Mouse (Mus musculus): ENCODE data around the gene Nr1d1.
A peak's percentile ranks its signal among the peaks of the same experiment; 100 is the strongest.

The Nr1d1 gene

GRCm38 (mm10) chr11:98770096-98770975 is 4.8 kb downstream of the Nr1d1 start:
- DNase-seq (ENCODE audit: low read depth, low spot score) = no peak

DNA sequence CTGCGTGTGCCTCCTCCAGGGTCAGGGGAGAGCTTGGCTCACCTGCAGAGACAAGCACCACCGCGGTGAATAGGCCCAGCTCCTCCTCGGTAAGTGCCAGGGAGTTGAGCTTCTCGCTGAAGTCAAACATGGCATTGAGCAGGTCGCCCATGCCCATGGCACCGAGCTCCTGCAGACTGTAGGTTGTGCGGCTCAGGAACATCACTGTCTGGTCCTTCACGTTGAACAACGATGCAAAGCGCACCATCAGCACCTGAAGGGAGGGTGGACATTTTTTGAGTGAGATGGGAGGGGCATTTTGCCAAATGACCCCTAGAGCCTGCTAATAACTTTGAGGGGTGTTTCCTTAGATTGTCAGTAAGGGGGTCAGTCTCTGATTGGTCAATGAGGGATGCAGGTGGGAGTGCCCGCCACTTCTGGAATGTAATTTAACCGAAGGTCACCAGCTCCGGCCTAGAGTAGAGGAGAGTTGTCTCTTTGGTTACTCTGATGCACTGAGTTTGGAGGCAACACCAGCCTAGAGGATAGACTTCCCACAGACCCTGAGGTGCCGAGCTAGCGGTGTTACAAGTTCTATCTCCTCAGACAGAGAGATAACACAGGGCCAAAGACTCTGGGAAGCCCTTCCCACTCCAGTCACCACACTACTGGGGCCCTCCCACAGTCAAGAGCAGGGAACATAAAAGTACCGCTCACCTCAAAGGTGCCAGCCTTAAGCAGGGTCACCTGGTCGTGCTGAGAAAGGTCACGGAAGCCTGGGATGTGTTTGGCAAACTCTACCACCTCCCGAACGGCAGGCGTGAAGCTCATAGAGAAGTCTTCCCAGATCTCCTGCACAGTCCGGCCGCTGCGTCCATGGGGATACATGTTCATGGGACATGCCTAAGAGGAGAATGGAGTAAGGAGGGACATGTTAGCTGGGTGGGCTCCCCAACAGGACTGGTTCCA is 5.9 kb downstream of the Nr1d1 start:
- DNase-seq (ENCODE audit: low read depth, low spot score) = no peak

- DNase-seq (ENCODE audit: low read depth, low spot score) = no peak
Observed at GRCm38 (mm10) chr11:98768127-98769006, 6.8 kb downstream of the Nr1d1 start.

DNA sequence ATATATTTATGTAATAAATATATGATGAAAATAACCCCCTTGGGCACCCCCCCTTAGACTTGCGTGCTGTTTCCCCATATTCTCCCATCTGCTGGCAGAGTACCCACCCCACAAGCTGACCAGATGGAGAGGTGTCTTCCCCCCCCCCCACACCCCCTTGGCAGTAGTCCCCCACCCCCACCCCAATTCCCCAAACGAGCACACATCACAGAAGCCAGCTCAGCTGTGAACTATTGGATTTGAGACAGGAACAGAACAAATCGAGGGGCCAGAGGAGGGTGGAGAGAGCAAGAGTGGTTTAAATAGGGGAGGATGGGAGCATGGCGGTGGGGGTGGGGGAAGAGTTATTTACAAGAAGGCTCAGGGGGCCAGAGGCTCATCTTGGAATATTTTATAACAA is 7.4 kb downstream of the Nr1d1 start:
- no peak for DNase-seq (ENCODE audit: low read depth, low spot score)

DNA sequence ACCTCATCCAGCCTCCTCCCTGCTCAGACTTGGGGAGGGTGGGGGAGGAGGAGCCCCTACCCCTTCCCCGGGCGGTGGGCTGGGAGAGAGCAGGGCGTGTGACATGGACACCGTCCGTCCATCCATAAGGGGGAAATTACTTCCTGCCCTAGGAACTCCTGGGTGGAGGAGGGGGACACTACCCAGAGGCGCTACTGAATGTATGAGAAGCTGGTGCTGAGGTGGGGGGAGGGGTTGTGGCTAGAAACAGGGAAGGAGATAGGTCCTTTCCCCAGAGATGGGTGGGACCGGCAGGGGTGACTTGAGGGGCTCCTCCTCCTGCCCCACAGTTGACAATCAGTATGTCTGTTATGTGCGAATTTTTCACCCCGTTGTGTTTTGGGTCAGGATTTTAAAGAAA is 7.9 kb downstream of the Nr1d1 start:
- no peak for DNase-seq (ENCODE audit: low read depth, low spot score)

DNA sequence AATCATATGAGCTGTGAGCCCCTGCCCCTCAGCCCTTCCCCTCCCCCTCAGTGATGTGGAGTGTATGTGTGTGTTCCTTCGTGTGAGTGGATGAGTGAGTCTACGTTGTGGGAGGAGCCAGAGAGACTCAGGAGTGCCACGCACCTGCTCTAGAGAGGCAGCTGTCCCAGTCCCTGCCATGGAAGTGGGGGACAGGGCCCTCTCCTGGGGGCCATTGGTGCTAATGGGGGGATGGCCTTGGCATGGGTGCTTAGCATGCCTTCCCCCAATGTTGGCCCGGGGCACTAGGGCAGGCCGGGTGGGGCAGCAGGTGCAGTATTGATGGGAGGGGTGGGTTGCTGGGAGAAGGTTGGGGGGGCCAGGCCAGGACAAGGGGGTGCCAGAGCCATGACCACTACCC is 8.3 kb downstream of the Nr1d1 start:
- no peak for DNase-seq (ENCODE audit: low read depth, low spot score)

DNA sequence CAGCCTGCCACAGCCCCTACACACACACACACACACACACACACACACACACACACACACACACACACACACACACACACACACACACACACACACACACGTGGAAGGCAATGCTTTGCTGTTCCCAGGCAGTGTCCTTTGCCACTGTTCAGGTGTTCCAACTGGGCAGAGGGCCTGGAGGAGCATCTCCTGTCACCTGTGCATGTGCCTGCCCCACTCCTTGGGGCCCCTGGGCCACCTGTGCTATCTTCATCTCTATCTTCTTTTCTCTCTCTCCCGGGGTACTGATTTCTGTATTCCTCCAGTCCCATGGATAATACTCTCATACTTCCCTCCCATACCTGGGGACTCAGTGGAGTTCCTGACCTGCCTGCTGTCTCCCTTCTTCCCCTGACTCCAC is 8.8 kb downstream of the Nr1d1 start:
- DNase-seq (ENCODE audit: low read depth, low spot score) = no peak

GRCm38 (mm10) chr11:98765421-98766309 is 9.5 kb downstream of the Nr1d1 start:
- no peak for DNase-seq (ENCODE audit: low read depth, low spot score)

- no peak for DNase-seq (ENCODE audit: low read depth, low spot score)
Observed at GRCm38 (mm10) chr11:98764746-98765145, 10.4 kb downstream of the Nr1d1 start.

DNA sequence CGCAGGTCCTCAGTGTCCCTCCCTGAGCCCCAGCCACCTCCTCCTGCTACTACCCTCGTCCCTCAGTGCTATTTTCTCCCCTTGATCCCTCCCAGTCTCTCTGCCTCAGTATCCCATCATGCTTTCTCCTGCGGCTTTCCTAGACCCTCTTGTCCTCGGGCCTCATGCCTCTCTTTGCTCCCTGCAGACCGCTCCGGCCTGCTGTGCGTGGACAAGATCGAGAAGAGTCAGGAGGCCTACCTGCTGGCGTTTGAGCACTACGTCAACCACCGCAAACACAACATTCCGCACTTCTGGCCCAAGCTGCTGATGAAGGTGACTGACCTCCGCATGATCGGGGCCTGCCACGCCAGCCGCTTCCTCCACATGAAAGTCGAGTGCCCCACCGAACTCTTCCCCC is 11.0 kb downstream of the Nr1d1 start:
- DNase-seq (ENCODE audit: low read depth, low spot score) = no peak

DNA sequence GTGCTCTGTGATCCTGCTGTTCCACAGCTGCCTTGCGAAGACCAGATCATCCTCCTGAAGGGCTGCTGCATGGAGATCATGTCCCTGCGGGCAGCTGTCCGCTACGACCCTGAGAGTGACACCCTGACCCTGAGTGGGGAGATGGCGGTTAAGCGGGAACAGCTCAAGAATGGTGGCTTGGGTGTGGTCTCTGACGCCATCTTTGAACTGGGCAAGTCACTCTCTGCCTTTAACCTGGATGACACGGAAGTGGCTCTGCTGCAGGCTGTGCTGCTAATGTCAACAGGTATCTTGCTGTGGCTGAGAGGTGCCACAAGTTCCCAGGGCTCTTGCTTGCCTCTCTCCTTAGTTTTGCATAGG is 11.7 kb downstream of the Nr1d1 start:
- DNase-seq (ENCODE audit: low read depth, low spot score) = no peak

DNA sequence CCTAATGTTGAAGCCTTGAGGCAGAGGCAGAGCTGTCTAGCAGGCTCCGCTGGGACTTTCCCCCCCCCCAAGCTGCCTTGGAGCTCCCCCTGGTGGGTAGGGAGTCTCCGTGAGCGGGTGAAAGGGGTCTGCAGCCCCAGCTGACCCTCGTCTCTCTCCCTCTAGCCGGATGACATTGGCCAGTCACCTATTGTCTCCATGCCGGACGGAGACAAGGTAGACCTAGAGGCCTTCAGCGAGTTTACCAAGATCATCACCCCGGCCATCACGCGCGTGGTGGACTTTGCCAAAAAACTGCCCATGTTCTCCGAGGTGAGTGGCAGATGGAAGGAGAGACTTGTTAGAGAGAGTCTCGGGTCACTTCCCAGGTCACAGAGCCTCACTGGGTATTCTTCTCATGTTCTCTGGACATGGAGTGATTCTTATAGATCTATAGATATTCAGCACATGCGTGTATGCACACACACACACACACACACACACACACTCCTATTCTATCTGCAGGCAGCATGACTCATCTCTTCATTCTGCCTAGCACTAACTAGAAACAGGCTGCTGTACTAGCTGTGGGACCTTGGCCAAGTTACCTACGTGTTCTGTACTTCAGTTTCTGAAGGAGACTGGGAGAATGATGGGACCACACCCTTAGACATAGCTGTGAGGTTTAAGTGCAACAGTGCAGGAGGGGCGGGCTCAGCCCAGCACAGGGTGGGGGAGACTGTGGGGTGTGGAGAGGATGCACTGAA is 12.2 kb downstream of the Nr1d1 start:
- no peak for DNase-seq (ENCODE audit: low read depth, low spot score)

DNA sequence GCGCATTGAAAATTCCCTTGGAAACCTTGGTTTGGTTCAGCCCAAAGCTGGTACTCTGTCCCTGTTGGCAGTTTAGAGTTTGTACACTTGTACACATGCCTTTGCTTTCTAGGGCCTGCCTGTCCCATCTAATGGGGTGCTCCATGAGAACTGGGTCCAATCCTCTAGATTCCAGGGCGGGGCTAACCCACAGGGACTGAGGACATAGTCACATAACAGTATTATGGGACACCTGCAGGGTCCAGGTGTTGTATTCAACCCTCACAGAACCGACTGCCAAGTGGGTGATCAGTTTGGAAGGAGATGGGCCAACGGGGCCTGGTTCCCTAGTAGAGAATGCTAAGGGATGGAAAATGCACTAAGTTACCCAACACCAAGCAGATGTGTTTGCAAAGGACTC is 13.2 kb downstream of the Nr1d1 start:
- no peak for DNase-seq (ENCODE audit: low read depth, low spot score)

GRCm38 (mm10) chr11:98756711-98757110 is 18.4 kb downstream of the Nr1d1 start:
- no peak for DNase-seq (ENCODE audit: low read depth, low spot score)

DNA sequence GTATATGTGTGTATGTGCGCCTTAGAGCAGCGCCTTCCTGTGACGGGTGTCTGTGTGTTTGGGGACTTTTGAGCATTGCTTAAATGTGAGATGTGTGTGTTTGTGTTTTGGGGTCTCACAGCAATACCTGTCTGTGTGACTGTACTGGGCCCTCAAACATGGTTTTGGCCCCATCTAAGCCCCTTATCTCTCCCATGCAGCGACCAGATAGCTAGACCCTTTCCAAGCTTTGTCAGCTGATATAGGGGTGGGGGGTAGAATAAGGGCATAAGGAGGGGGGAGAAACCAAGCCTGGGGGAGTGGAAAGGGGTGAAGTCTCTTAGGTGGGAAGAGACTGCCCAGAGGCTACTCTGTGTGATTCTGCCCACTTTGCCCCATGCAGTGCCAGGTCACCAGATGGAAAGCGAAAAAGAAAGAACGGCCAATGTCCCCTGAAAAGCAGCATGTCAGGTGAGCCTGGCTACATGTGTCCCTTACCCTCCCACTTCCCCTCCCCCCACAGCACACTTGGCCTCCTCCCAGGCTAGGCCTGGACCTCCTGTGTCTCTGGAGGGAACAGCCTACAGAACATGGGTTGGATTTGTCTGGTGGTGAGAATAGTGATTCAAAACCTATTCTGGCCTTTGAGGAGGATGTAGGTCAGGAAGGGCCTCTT is 19.3 kb downstream of the Nr1d1 start:
- DNase-seq (ENCODE audit: low read depth, low spot score) = no peak

DNA sequence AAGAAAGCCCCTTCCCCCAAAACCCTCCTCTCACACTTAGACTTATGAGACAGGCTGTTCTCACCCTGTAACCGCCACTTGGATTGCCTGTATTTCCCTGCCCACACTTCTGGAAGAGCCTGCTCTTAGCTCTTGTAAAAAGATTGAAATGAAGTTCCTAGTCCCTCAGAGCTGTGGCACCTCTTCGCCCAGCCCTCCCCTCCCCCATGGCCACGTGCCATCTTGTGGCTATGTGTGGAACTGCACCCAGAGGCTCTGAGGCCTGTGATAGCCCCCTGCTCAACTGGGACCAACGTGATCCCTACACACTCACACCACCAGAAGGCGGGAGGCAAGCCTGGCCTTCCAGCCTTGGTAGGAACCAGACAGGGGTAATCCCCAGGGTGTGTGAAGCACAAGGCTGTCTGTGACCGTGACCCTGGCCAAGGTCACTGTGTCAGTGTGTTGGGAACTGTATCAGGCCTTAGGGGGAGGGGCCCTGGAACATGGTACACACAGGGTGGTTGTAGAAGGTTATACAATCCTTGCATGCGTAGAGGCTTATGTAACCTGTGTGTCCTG is 20.4 kb downstream of the Nr1d1 start:
- DNase-seq (ENCODE audit: low read depth, low spot score) = peak; percentile 82

GRCm38 (mm10) chr11:98754151-98754620 is 20.9 kb downstream of the Nr1d1 start:
- DNase-seq (ENCODE audit: low read depth, low spot score) = no peak

DNA sequence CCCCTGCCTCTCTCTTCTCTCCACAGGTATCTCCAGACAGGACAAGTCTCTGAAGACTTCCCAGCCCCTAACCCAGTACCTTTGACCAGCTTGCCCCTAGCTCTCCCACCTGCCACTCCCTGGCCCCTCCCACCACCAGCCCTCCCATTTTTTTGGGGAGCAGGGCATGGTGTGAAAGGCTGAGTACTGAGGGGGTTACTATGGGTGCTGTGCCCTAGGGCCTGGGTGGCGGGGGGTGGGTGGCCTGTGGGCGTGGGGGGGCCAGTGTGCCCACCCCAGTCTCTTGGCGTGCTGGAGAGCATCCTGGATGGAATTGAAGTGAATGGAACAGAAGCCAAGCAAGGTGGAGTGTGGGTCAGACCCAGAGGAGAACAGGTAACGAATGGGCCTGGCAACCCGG is 21.9 kb downstream of the Nr1d1 start:
- DNase-seq (ENCODE audit: low read depth, low spot score) = no peak

- DNase-seq (ENCODE audit: low read depth, low spot score) = no peak
Observed at GRCm38 (mm10) chr11:98752562-98753140, 22.5 kb downstream of the Nr1d1 start.
